Mouse (Mus musculus) bone marrow, adult 2 months (tissue): ENCODE measurements around the gene Dnase1l3. TPM values are rescaled to one million over a fixed set of nuclear protein-coding genes. Genes with fewer than 3 reads are reported as not detected.

Experiments used
- H3K27ac ChIP-seq: fragments of 200-500 bp; 2 replicates; pipeline ENCODE4 v1.5.1; 2012; ENCODE audit warnings: low read depth, mild to moderate bottlenecking, control low read depth, inconsistent platforms, low read length; ENCODE audit not compliant: control insufficient read depth, poor library complexity, insufficient read depth
- H3K4me1 ChIP-seq: fragments of 200-500 bp; 2 replicates; pipeline ENCODE4 v1.6.1; 2011; ENCODE audit warnings: low read length; ENCODE audit not compliant: control insufficient read depth, insufficient read depth
- H3K4me3 ChIP-seq: fragments of 200-500 bp; replicated peaks from 2 replicates; pipeline ENCODE3; 2011; ENCODE audit warnings: mild to moderate bottlenecking, low read depth, low read length, control low read depth; ENCODE audit not compliant: control insufficient read depth
- CTCF ChIP-seq: fragments of 200-500 bp; IDR thresholded peaks from 2 replicates; pipeline ENCODE4 v1.5.1; 2011; ENCODE audit warnings: low read length, control low read depth; ENCODE audit not compliant: control insufficient read depth, insufficient read depth
- POLR2A ChIP-seq: fragments of 200-500 bp; IDR thresholded peaks from 2 replicates; pipeline ENCODE4 v1.6.1; 2011; ENCODE audit warnings: low read depth, mild to moderate bottlenecking, control low read depth, low read length, borderline replicate concordance; ENCODE audit not compliant: control insufficient read depth
- WGBS: fragments of 180-500 bp; shearing (Covaris S2); methylation state at CpG from one replicate; pipeline ENCODE4 v1.1.7; 2018; 5-methylcytosine and 5-hydroxymethylcytosine counted together
- polyA plus RNA-seq: library from polyadenylated mRNA; stranded (reverse); fragments of >200 nt; gene quantifications from 2 replicates; pipeline ENCODE4 v1.2.4, GENCODE M21; 2011; ENCODE audit warnings: low replicate concordance; ENCODE audit not compliant: missing spikeins, insufficient read depth, insufficient read length

Dnase1l3 gene
- polyA plus RNA-seq, 1 experiment = 1.6 TPM

DNA sequence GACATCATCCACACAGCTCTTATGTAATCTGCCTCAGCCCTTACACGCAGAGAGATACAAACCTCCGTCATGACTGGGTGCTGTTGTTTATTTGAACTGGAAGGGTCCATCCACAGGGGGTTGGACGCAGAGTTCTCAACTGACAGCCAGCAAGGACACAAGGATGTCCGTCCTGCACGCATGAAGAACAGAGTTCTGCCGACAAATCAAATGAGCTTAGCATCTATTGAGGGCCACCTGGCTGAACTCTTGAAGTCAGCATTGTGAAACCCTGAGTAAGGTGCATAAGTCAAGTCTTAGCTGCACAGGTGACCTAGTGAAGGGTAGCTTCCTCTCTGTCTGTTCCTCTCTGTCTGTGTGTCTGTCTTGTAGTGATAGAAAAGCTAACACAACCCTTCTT, 41.6 kb upstream of the Dnase1l3 start:
- H3K27ac ChIP-seq = no peak overlapping the region
- no peaks in the 10 kb centered on the region for H3K4me1 ChIP-seq
- 87% methylated on average over 6 of the region's 6 CpGs for WGBS
- H3K4me3 ChIP-seq = no peak overlapping the region
- TF ChIP-seq POLR2A = no peak
- TF ChIP-seq CTCF = no peak

DNA sequence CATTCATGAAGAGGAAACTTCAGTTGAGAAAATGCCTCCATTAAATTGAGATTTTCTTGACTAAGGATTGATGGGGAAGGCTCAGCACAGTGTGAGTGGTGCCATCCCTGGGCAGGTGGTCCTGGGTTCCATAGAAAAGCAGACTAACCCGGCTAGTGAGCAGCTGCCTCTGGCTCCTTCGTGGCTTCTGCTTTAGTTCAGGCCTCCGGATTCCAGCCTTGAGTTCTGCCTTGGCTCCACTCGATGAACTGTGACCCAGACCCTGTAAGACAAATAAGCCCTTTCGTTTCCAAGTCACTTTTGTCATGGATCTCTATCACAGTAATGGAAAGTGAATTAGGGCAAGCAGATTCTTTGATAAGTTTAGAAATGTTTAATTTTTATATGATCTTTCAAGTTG, 40.2 kb upstream of the Dnase1l3 start:
- Histone ChIP-seq H3K27ac (no peak overlapping the region), H3K4me3 (no peak overlapping the region), H3K4me1 (no peaks in the 10 kb centered on the region)
- TF ChIP-seq POLR2A (no peak), CTCF (no peak)
- WGBS = 84% methylated on average over 5 of the region's 5 CpGs

DNA sequence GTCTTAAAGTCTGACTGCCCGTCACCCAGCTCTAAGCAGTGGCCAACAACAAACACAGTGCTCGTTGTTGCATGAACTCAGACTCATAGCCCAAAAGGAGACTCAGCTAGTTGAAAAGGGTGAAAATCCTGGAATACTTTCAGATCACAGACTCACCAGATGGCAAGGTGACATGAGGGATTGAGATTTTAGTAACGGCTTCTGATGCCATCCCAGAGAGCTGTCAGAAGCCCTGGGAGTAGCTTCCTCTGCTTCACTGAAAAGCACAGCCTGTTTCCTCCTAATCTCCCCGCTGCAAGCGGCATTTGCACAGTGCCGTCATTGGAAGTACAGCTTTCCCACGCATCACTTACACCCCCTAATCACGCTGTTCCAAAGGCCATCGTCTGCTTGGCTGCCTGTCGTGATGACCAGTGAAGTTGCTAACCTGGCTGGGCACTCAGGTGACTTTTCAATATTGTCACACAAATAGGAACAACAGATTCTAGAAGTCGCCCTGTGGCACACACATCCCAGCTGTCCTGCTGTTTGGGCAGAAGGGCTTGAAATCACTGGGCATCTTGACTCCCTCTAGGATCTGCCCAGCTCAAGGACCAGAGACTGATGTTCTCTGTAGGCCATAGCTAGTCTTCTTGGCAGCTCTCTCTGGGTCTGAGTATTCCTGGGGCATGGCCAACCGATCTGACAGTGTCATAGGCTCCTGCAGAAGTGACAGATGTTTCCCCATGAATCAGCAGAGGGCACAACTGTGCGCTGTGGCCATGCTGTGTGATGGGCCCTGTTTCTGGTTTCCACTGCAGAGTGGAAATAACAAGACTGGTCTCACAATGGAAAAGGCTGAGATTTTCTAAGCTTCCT, 37.9 kb upstream of the Dnase1l3 start:
- H3K27ac ChIP-seq = no peak overlapping the region
- no peak overlapping the region for H3K4me3 ChIP-seq
- WGBS = 76% methylated on average over 13 of the region's 13 CpGs
- TF ChIP-seq CTCF (no peak), POLR2A (no peak)
- no peaks in the 10 kb centered on the region for H3K4me1 ChIP-seq

DNA sequence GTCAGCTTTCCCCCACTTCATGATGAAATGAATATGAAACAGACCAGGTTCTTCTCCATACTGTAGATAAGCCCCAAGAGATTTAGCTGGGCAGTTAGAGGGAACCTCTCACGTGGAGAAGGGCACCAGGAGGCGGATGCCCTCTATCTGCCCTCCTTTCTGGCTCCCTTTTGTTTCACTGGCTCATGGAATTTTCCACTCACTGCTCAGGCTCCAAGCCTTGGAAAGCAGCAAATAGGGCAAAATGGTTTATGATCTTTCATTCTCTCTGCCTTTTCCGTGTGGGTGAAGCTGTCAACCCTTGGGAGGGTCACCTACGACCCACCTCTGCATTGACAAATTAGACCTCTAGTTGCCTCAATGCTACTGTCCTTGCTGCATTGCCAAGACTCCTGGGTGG, 36.2 kb upstream of the Dnase1l3 start:
- Histone ChIP-seq H3K27ac (no peak overlapping the region), H3K4me1 (no peaks in the 10 kb centered on the region), H3K4me3 (no peak overlapping the region)
- whole genome bisulfite sequencing = 78% methylated on average over 4 of the region's 4 CpGs
- TF ChIP-seq POLR2A (no peak), CTCF (no peak)

DNA sequence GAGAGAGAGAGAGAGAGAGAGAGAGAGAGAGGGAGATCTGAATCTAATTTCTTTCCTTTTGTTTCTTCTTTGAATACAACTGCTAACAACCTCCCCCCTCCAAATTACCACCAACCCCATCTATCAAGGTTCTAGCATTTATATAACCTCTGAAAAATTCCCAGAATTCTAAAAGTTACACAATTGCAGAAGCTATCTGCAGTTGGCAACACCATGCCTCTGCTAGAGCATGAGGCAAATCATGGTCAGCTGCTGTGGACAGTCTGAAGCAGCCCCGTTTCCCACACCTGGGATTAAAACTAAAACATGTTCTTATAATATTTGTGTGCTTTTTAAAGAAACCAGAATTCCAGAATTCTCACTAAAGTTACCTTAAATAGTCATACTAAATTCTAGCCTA, 35.4 kb upstream of the Dnase1l3 start:
- WGBS = 64% methylated on average over 1 of the region's 1 CpGs
- no peak overlapping the region for H3K4me3 ChIP-seq
- H3K27ac ChIP-seq = no peak overlapping the region
- H3K4me1 ChIP-seq = no peaks in the 10 kb centered on the region
- no peak for TF ChIP-seq CTCF
- no peak for TF ChIP-seq POLR2A

DNA sequence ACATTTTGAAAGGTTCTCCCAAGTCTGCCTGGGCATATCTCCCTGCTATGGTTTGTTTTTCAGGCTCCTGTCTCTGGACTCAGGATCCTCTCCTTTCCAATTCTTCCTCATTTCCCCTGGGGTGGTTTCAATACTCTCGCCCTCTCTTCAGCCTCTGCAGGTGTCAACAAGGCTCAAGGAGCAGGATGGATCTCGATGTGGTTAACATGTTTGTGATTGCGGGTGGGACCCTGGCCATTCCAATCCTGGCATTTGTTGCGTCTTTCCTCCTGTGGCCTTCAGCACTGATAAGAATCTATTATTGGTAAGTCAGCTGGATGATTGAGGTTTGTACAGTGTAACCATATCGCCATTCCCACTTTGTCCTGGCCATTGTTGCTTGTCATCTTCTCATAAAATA, 33.7 kb upstream of the Dnase1l3 start:
- Histone ChIP-seq H3K4me1 (no peaks in the 10 kb centered on the region), H3K27ac (no peak overlapping the region), H3K4me3 (no peak overlapping the region)
- TF ChIP-seq POLR2A (no peak), CTCF (no peak)
- WGBS = 81% methylated on average over 5 of the region's 5 CpGs

DNA sequence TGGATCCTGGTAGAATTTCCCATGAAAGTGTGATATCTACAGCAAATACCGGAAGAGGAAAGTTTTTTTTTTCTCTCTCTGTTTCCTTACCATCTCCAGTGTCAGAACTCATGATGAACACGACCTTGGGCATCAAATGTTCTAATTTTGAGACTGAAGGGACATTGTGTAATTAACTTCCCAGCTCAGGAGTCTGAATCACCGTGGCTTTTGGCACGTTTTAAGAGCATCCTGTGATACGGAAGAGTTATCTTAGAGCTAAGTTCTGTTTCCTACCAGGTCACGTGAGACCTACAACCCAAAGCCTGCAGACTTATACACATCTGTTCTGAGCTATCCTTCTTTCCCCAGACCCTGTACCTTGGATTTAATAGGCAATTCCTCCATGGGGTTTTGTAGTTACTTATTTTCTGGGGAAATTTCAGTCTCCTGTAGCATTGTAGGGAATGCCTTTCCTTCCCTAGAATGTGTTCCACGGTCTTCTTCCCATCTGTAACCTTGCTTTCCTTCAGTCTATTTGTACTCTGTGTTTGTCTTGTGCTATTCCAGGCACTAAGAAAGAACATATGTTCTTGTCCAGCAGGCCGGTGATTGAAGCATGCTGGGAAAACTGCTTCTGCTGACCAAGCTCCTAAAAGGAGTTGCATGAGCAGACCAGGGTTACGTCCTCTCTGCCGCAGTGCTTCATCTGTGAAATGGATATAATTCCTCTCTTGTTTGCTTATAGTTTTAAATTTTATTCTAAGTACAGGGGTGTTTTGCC, 32.6 kb upstream of the Dnase1l3 start:
- H3K4me3 ChIP-seq = no peak overlapping the region
- H3K4me1 ChIP-seq = no peaks in the 10 kb centered on the region
- H3K27ac ChIP-seq = no peak overlapping the region
- WGBS = 64% methylated on average over 10 of the region's 10 CpGs
- TF ChIP-seq CTCF (no peak), POLR2A (no peak)

DNA sequence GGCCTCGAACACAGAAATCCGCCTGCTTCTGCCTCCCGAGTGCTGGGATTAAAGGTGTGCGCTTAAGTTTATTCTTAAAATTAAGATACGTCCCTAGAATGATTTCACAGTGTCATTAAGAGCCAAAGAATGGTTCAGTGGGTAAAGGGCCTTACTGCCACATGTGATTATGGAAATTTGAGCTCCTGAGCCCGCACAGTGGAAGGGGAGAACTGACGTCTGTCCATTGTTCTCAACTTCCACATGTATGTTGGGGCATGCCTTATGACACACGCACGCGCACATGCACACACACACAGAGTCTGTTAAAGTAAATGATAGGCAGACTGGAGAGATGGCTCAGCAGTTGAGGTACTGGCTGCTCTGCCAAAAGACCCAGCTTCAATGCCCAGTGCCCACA, 30.6 kb upstream of the Dnase1l3 start:
- H3K4me1 ChIP-seq = no peaks in the 10 kb centered on the region
- no peak for TF ChIP-seq CTCF
- TF ChIP-seq POLR2A = no peak
- 90% methylated on average over 10 of the region's 10 CpGs for WGBS
- no peak overlapping the region for H3K27ac ChIP-seq
- H3K4me3 ChIP-seq = no peak overlapping the region

DNA sequence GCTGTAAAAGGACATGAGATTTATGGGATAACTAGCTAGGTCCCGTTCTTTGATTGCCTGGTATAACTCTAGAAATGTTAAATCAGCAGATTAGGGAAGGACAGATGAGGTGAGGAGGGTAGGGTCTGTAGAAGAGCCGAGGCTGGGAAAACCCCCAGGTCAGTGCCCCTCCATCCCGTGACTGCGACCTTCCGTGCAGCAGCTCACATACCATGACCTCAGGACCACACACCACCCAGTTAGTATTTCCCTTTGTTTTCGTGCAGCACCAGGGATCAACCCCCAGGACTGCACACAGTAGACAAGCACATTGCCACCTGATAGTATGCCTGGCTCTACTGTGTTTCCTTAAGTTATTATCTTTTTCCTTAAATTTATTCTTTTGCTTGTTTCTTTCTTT, 30.1 kb upstream of the Dnase1l3 start:
- no peaks in the 10 kb centered on the region for H3K4me1 ChIP-seq
- no peak overlapping the region for H3K4me3 ChIP-seq
- 90% methylated on average over 6 of the region's 6 CpGs for WGBS
- TF ChIP-seq CTCF (no peak), POLR2A (no peak)
- no peak overlapping the region for H3K27ac ChIP-seq
